Mouse (Mus musculus) left cerebral cortex, postnatal 10 days (tissue): ENCODE results near the gene Cebpb. TPM values are rescaled to one million over a fixed set of nuclear protein-coding genes. Genes with fewer than 3 reads are reported as not detected.
A peak's percentile ranks its signal among the peaks of the same experiment; 100 is the strongest.

Source experiments
- DNase-seq, 2 experiments: peaks; one replicate each; pipeline ENCODE4 v3.0.0; 2021 to 2022; ENCODE audit warnings: low spot score in 2 of 2, mixed read lengths in 1 of 2; ENCODE audit errors: extremely low spot score in 1 of 2
- intact Hi-C: fragments of 180-260 bp; cut with DNase I; formaldehyde crosslinking; loops from one replicate; pipeline ENCODE4 v1.15.1; 2025
- total RNA-seq, 2 experiments: library from RNA; stranded (reverse); gene quantifications; 2 replicates each; pipeline ENCODE4 v1.2.3; 2021

Cebpb gene
- 10 to 100 TPM in 1 of 2 experiments, 1 to 10 TPM in 1; 7.8 to 10.0 TPM for total RNA-seq

GRCm38 (mm10) chr2:167688498-167689451, at the start of gene Cebpb:
Cebpb (plus strand) TSS chr2:167688915.
- intact Hi-C loops = loop anchor here (10.0 kb wide), 2 partner anchors 326 to 396 kb away; partner anchors contain the start of genes Pard6b and Ripor3
- DNase-seq = peak; percentile 60 to 86

GRCm38 (mm10) chr2:167640279-167640678, 48.4 kb upstream of the Cebpb start:
- intact Hi-C loops = loop anchor here (5.0 kb wide), 1 partner anchor 37 kb away; no protein-coding TSS in a partner anchor
- DNase-seq = no peak

GRCm38 (mm10) chr2:167641337-167641736, 47.4 kb upstream of the Cebpb start:
- intact Hi-C loops = loop anchor here (5.0 kb wide), 1 partner anchor 36 kb away; no protein-coding TSS in a partner anchor
- DNase-seq = peak in 1 of 2 experiments; percentile 51

GRCm38 (mm10) chr2:167642164-167642563, 46.6 kb upstream of the Cebpb start:
- intact Hi-C loops = loop anchor here (5.0 kb wide), 1 partner anchor 35 kb away; no protein-coding TSS in a partner anchor
- no peak for DNase-seq

- intact Hi-C loops = loop anchor here (5.0 kb wide), 1 partner anchor 34 kb away; no protein-coding TSS in a partner anchor
- peak in 1 of 2 experiments; percentile 37 for DNase-seq
Measured at GRCm38 (mm10) chr2:167643356-167644052, 45.2 kb upstream of the Cebpb start.

GRCm38 (mm10) chr2:167646411-167646810, 42.3 kb upstream of the Cebpb start:
- peak in 1 of 2 experiments; percentile 32 for DNase-seq
- intact Hi-C loops = no loop called here

GRCm38 (mm10) chr2:167649290-167650032, 39.3 kb upstream of the Cebpb start:
- intact Hi-C loops = no loop called here

GRCm38 (mm10) chr2:167651622-167652021, 37.1 kb upstream of the Cebpb start:
- no peak for DNase-seq
- intact Hi-C loops = no loop called here

More at GRCm38 (mm10) chr2:167649290-167650032, 39.3 kb upstream of the Cebpb start:
- DNase-seq = no peak

- intact Hi-C loops = no loop called here
Measured at GRCm38 (mm10) chr2:167652694-167653093, 36.0 kb upstream of the Cebpb start.

GRCm38 (mm10) chr2:167654911-167655600, 33.7 kb upstream of the Cebpb start:
- no peak for DNase-seq
- intact Hi-C loops = no loop called here

More at GRCm38 (mm10) chr2:167652694-167653093, 36.0 kb upstream of the Cebpb start:
- DNase-seq = no peak

- DNase-seq = peak in 1 of 2 experiments; percentile 77
- intact Hi-C loops = no loop called here
Measured at GRCm38 (mm10) chr2:167656629-167657478, 31.9 kb upstream of the Cebpb start.

- DNase-seq = no peak
- intact Hi-C loops = no loop called here
Measured at GRCm38 (mm10) chr2:167657973-167658372, 30.7 kb upstream of the Cebpb start.

- DNase-seq = no peak
- intact Hi-C loops = no loop called here
Measured at GRCm38 (mm10) chr2:167658712-167659111, 30.0 kb upstream of the Cebpb start.

GRCm38 (mm10) chr2:167659177-167659846, 29.4 kb upstream of the Cebpb start:
- intact Hi-C loops = no loop called here
- DNase-seq = no peak

GRCm38 (mm10) chr2:167659847-167660610, 28.7 kb upstream of the Cebpb start:
- intact Hi-C loops = no loop called here
- DNase-seq = peak in 1 of 2 experiments; percentile 72

- DNase-seq = no peak
- intact Hi-C loops = no loop called here
Measured at GRCm38 (mm10) chr2:167660611-167660971, 28.1 kb upstream of the Cebpb start.
